Mouse (Mus musculus) limb, embryonic 11.5 days (tissue): ENCODE measurements around the gene Cideb. TPM values are rescaled to one million over a fixed set of nuclear protein-coding genes. Genes with fewer than 3 reads are reported as not detected.

Experiments used
- polyA plus RNA-seq: library from polyadenylated mRNA; unstranded; fragments of >200 nt; fragmentation: Nextera tagmentation; extraction: Ambion mirVana; gene quantifications from 2 replicates; pipeline ENCODE4 v1.2.1, GENCODE M21; 2014

The Cideb gene
- polyA plus RNA-seq, 1 experiment from 2014 or later, result 0.37 TPM

Other genes starting within 250 kb of the Cideb start
- gene Cpne6, start 248.0 kb downstream of the Cideb start, polyA plus RNA-seq, result not detected in 2 replicates
- not detected in 2 replicates for gene Nrl, start 233.5 kb downstream of the Cideb start, polyA plus RNA-seq
- gene Pck2, start 218.2 kb downstream of the Cideb start, polyA plus RNA-seq, result 20.4 and 21.6 TPM in 2 replicates
- 67.7 and 68.0 TPM in 2 replicates for gene Dcaf11, start 198.5 kb downstream of the Cideb start, polyA plus RNA-seq
- gene A730061H03Rik, start 198.1 kb downstream of the Cideb start, polyA plus RNA-seq, result 0.48 and 0.79 TPM in 2 replicates
- 5.0 and 6.5 TPM in 2 replicates for gene Fitm1, start 182.8 kb downstream of the Cideb start, polyA plus RNA-seq
- gene Psme1, start 180.3 kb downstream of the Cideb start, polyA plus RNA-seq, result 138 and 152 TPM in 2 replicates
- 4.2 and 4.6 TPM in 2 replicates for gene Emc9, start 173.2 kb downstream of the Cideb start, polyA plus RNA-seq
- 195 and 225 TPM in 2 replicates for gene Psme2, start 167.3 kb downstream of the Cideb start, polyA plus RNA-seq
- gene Rnf31, start 166.8 kb downstream of the Cideb start, polyA plus RNA-seq, result 10.3 and 13.9 TPM in 2 replicates
- gene Irf9, start 154.9 kb downstream of the Cideb start, polyA plus RNA-seq, result 5.9 and 6.7 TPM in 2 replicates
- 7.7 TPM in 2 replicates for gene Rec8, start 140.4 kb downstream of the Cideb start, polyA plus RNA-seq
- gene Ipo4, start 122.5 kb downstream of the Cideb start, polyA plus RNA-seq, result 91.5 and 100 TPM in 2 replicates
- 2.2 and 2.9 TPM in 2 replicates for gene Gm49378, start 120.6 kb downstream of the Cideb start, polyA plus RNA-seq
- gene Tm9sf1, start 114.7 kb downstream of the Cideb start, polyA plus RNA-seq, result 83.2 and 83.3 TPM in 2 replicates
- 0.77 and 0.91 TPM in 2 replicates for gene Tssk4, start 108.3 kb downstream of the Cideb start, polyA plus RNA-seq
- gene Mdp1, start 98.0 kb downstream of the Cideb start, polyA plus RNA-seq, result 60.7 and 64.0 TPM in 2 replicates
- 55.4 and 60.9 TPM in 2 replicates for gene Gmpr2, start 86.5 kb downstream of the Cideb start, polyA plus RNA-seq
- 619 and 660 TPM in 2 replicates for gene Nedd8, start 86.3 kb downstream of the Cideb start, polyA plus RNA-seq
- 68.1 and 68.5 TPM in 2 replicates for gene Tinf2, start 76.6 kb downstream of the Cideb start, polyA plus RNA-seq
- gene Tgm1, start 44.5 kb downstream of the Cideb start, polyA plus RNA-seq, result 2.1 TPM in 2 replicates
- gene Rabggta, start 36.2 kb downstream of the Cideb start, polyA plus RNA-seq, result 20.0 and 20.2 TPM in 2 replicates
- gene Dhrs1, start 12.8 kb downstream of the Cideb start, polyA plus RNA-seq, result 65.9 and 72.8 TPM in 2 replicates
- 55.5 and 56.7 TPM in 2 replicates for gene Nop9, start 12.8 kb downstream of the Cideb start, polyA plus RNA-seq
- gene Ltb4r2, start 3.0 kb upstream of the Cideb start, polyA plus RNA-seq, result 0.39 and 0.68 TPM in 2 replicates
- 0.17 TPM in 1 of 2 replicates, not detected in the other for gene Ltb4r1, start 7.5 kb upstream of the Cideb start, polyA plus RNA-seq
- 13.2 and 15.0 TPM in 2 replicates for gene Adcy4, start 25.6 kb upstream of the Cideb start, polyA plus RNA-seq
- gene Ripk3, start 30.4 kb upstream of the Cideb start, polyA plus RNA-seq, result 26.3 and 30.8 TPM in 2 replicates
- gene Nfatc4, start 64.7 kb upstream of the Cideb start, polyA plus RNA-seq, result 105 and 106 TPM in 2 replicates
- 21.6 and 24.7 TPM in 2 replicates for gene Nynrin, start 95.6 kb upstream of the Cideb start, polyA plus RNA-seq
- gene Cbln3, start 125.9 kb upstream of the Cideb start, polyA plus RNA-seq, result 0.11 and 0.27 TPM in 2 replicates
- gene Khnyn, start 126.5 kb upstream of the Cideb start, polyA plus RNA-seq, result 17.4 and 18.4 TPM in 2 replicates
- gene Sdr39u1, start 141.8 kb upstream of the Cideb start, polyA plus RNA-seq, result 67.2 and 70.2 TPM in 2 replicates
- gene Cma1, start 186.2 kb upstream of the Cideb start, polyA plus RNA-seq, result not detected in 2 replicates
- not detected in 2 replicates for gene Cma2, start 192.5 kb upstream of the Cideb start, polyA plus RNA-seq